Mouse (Mus musculus) megakaryocyte, embryonic 14.5 days (primary cell): ENCODE results near the gene Dapk3.

ENCODE experiments used
- FLI1 ChIP-seq: IDR thresholded peaks from 2 replicates; pipeline ENCODE4 v1.6.1; 2012; ENCODE audit warnings: low read length, inconsistent platforms, mixed read lengths
- GATA1 ChIP-seq: IDR thresholded peaks from 3 replicates; pipeline ENCODE4 v1.6.1; 2012; ENCODE audit warnings: mixed read lengths, low read length, inconsistent platforms, borderline replicate concordance

GRCm38 (mm10) chr10:81168087-81168431 lies 14.7 kb upstream of the Dapk3 start:
- TF ChIP-seq GATA1 (no peak), FLI1 (no peak)
